Mouse (Mus musculus) hindbrain, embryonic 13.5 days (tissue): ENCODE measurements around the gene Robo2. TPM values are rescaled to one million over a fixed set of nuclear protein-coding genes. Genes with fewer than 3 reads are reported as not detected.

Experiments
- ATAC-seq: fragments of 200-750 bp; cut with Nextera tagmentation; 2 replicates; pipeline ENCODE4 v1.8.0; 2017; ENCODE audit warnings: moderate TSS enrichment; ENCODE audit not compliant: low FRiP score
- H3K27ac ChIP-seq: fragments of 300-500 bp; sonication (generic); 2 replicates; pipeline ENCODE4 v1.5.1; 2015; ENCODE audit warnings: inconsistent platforms, mild to moderate bottlenecking, moderate library complexity
- H3K27me3 ChIP-seq: fragments of 300-500 bp; sonication (generic); 2 replicates; pipeline ENCODE4 v1.6.1; 2015; ENCODE audit warnings: mild to moderate bottlenecking, inconsistent platforms
- H3K36me3 ChIP-seq: fragments of 300-500 bp; sonication (generic); 2 replicates; pipeline ENCODE4 v1.6.1; 2015; ENCODE audit warnings: mild to moderate bottlenecking, inconsistent platforms
- H3K4me1 ChIP-seq: fragments of 300-500 bp; sonication (generic); replicated peaks from 2 replicates; pipeline ENCODE4 v1.6.1; 2015; ENCODE audit warnings: inconsistent platforms
- H3K4me2 ChIP-seq: fragments of 300-500 bp; sonication (generic); 2 replicates; pipeline ENCODE4 v1.6.1; 2015; ENCODE audit warnings: inconsistent platforms, mild to moderate bottlenecking, moderate library complexity
- H3K4me3 ChIP-seq: fragments of 300-500 bp; sonication (generic); 2 replicates; pipeline ENCODE4 v1.5.1; 2015; ENCODE audit warnings: mild to moderate bottlenecking, inconsistent platforms
- H3K9ac ChIP-seq: fragments of 300-500 bp; sonication (generic); 2 replicates; pipeline ENCODE4 v1.6.1; 2015; ENCODE audit warnings: mild to moderate bottlenecking, inconsistent platforms
- H3K9me3 ChIP-seq: fragments of 300-500 bp; sonication (generic); 2 replicates; pipeline ENCODE4 v1.6.1; 2016; ENCODE audit warnings: inconsistent platforms
- WGBS: fragments of 180-500 bp; shearing (Covaris S2); methylation state at CpG from one replicate; pipeline ENCODE4 v1.1.7; 2015; 5-methylcytosine and 5-hydroxymethylcytosine counted together
- microRNA counts: library from miRNA; unstranded; fragments of <30 nt; microRNA quantifications from one replicate; lab custom pipeline; 2016
- microRNA-seq: library from miRNA; unstranded; fragments of <30 nt; microRNA quantifications from one replicate; pipeline ENCODE4, GENCODE M21; 2016
- polyA plus RNA-seq: library from polyadenylated mRNA; unstranded; fragments of >200 nt; fragmentation: Nextera tagmentation; extraction: Ambion mirVana; gene quantifications from 2 replicates; pipeline ENCODE4 v1.2.1, GENCODE M21; 2015

Gene Robo2
- polyA plus RNA-seq, 1 experiment from 2014 or later = 101 TPM

DNA sequence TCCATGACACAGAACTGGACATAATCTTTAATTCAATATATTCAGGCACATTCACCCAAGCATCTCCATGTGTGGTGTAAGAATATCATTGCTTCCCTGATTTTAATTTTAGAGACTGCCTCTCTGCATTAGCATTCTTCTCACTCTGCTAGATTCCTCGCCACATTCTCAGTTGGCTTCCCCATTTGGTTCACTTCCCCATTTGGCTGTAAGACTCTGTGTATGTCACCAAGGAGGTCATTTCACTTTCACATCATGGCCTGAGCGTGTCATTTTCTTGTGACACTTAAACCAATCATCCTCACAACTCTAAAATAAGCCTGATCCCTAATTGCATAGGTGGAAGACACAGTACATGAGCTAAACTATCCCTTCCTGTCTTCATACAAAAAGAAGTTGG, 536.6 kb downstream of the Robo2 start:
- H3K4me2 ChIP-seq = no peak overlapping the region
- H3K9ac ChIP-seq = no peak overlapping the region
- no peaks in the 10 kb centered on the region for H3K4me1 ChIP-seq
- H3K9me3 ChIP-seq = no peaks in the 10 kb centered on the region
- H3K4me3 ChIP-seq = no peak overlapping the region
- H3K27ac ChIP-seq = no peak overlapping the region
- 82% methylated on average over 2 of the region's 2 CpGs for WGBS
- ATAC-seq = no peak
- H3K27me3 ChIP-seq = no peaks in the 10 kb centered on the region
- H3K36me3 ChIP-seq = no peaks in the 10 kb centered on the region

DNA sequence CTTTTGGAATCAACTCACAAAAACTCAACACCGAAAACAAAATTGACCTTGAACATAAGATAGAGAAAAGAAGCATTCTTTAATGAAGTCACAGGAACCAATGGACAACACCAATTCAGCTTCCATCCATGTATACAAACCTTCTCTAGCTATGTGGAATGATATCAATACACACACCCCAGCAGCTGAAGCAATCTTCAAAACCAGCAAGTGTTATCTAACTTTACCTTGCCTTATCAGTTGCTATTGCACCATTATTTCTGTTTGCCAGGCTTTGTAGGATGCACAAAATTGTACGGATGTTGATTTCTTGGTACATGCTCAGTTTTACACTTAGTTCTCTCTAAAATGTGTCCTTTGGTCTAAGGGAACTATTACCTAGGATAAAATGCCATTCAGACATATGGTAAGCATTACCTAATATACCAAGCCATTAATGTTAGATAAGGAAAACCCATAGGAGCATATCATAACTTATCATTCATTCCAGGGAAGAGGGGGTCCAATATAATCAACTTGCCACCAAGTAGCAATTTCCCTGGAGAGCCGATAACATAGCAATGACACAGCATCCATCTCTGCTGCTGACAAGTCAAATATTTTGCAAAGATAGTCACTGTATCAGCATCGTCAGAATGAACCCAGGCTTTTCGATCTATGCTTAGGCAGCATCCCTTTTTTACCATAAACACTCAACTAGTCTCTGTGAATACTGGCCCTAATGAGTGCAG, 537.6 kb downstream of the Robo2 start:
- WGBS = 89% methylated on average over 5 of the region's 5 CpGs
- Histone ChIP-seq H3K4me3 (no peak overlapping the region), H3K9ac (no peak overlapping the region), H3K9me3 (no peaks in the 10 kb centered on the region), H3K4me1 (no peaks in the 10 kb centered on the region), H3K4me2 (no peak overlapping the region), H3K27ac (no peak overlapping the region), H3K27me3 (no peaks in the 10 kb centered on the region), H3K36me3 (no peaks in the 10 kb centered on the region)
- ATAC-seq = no peak

DNA sequence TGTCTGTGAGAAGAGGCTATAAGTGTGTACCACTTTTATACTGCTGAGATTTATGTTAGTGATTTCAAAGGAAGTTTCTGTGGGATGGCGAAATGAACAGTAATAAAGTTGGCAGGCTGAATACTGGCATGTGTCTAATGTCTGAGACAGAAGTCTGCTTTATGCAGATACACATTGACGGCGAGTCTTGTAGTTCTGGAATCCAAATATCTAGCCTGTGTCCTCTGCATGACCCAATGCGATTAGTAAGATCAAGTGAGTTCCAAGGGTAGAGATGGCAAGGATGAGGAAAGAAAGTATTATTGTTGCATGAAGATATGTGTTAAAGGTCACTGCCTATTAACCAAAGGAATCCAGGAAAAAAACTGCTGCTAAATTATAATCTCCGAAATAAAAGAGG, 541.3 kb downstream of the Robo2 start:
- H3K27ac ChIP-seq = no peak overlapping the region
- no peak for ATAC-seq
- no peak overlapping the region for H3K4me3 ChIP-seq
- H3K4me2 ChIP-seq = no peak overlapping the region
- no peaks in the 10 kb centered on the region for H3K27me3 ChIP-seq
- H3K9ac ChIP-seq = no peak overlapping the region
- H3K4me1 ChIP-seq = no peaks in the 10 kb centered on the region
- 85% methylated on average over 5 of the region's 5 CpGs for WGBS
- H3K36me3 ChIP-seq = no peaks in the 10 kb centered on the region
- H3K9me3 ChIP-seq = no peaks in the 10 kb centered on the region

DNA sequence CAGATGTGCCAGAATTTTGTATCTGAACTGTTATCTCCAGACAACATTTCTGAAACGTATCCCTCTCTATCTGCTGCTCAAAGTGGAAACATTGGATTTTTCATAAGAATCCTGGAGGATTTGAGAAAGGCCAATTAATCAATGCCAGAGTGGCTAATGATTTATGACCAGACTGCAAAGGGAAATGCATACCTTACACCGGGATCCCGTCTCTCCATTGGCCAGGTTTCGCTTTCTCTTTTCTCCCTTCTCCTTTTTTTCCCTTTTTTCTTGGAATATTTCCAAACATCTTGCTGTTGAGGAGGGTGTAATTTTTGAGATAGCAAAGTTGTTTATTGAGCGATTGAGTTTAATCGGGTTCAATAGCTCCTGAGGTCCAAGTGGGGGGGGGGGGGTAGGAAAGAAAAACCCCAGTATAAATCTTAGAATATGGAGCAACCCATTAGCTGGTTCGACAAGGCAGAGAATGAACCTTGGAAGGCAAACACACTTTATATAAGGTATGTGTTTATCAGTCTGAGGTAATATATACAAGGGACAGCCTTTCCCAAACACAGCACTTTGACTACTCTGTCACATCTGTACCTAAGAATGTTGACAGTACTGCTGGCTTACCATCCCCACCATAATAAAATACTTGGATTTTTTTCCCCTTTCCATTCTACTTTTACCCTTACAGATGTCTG, 542.0 kb downstream of the Robo2 start:
- peaks cover 4% of the 10 kb centered on the region for H3K4me1 ChIP-seq

DNA sequence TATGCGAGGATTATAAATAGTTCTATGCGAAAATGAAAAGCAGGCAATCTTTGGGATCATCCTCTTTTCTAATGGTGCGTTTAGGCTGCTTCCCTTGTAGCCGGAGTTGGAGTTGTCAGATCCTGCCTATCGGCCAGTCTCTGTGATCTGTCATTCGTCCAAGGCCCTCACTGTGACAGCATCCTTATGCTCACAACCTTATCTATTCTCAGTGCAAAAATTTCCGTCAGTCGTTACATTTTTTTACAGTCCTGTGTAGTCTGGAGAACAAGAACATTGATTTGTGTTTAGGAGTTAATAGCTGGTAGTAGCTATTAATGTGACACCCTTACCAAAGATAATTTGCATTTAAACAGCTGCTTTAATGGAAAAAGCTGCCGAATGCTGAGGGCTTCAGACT, 547.0 kb downstream of the Robo2 start:
- Histone ChIP-seq H3K9me3 (no peaks in the 10 kb centered on the region), H3K27ac (peak overlapping the region; percentile 68; the same call in 1 of the 2 replicates), H3K9ac (no peak overlapping the region), H3K27me3 (no peaks in the 10 kb centered on the region), H3K4me3 (no peak overlapping the region), H3K36me3 (no peaks in the 10 kb centered on the region), H3K4me1 (peaks cover 19% of the 10 kb centered on the region), H3K4me2 (peak overlapping the region; percentile 23; the same call in 1 of the 2 replicates)
- WGBS = 25% methylated on average over 9 of the region's 9 CpGs
- ATAC-seq = 0 out of 2 replicates have a peak, but pooled peaks have one; percentile 43

More for the DNA sequence above, 542.0 kb downstream of the Robo2 start:
- Histone ChIP-seq H3K9ac (no peak overlapping the region), H3K4me2 (no peak overlapping the region), H3K27me3 (no peaks in the 10 kb centered on the region), H3K36me3 (no peaks in the 10 kb centered on the region), H3K27ac (no peak overlapping the region), H3K4me3 (no peak overlapping the region), H3K9me3 (no peaks in the 10 kb centered on the region)
- no peak for ATAC-seq
- 63% methylated on average over 7 of the region's 7 CpGs for WGBS

DNA sequence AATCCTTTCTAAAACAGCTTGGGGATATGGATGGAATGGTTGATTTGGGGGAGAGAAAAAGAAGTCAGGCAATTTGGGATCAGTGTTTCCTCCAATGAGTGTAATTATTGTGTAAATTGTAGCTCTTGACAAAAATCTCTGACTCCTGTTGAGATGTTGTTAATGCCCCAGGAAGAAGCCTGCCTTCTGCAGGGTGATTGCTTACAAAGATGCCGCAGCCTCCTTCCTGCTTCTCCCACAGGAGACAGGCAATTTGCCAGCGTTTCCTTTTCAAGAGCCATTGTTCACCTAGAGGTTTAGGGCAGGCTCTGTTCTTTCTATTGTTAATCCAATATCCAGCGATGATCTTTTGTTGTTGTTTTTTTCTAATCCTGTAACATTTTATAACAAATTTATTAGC, 547.9 kb downstream of the Robo2 start:
- Histone ChIP-seq H3K9ac (no peak overlapping the region), H3K27me3 (no peaks in the 10 kb centered on the region), H3K4me3 (no peak overlapping the region), H3K4me1 (peaks cover 19% of the 10 kb centered on the region), H3K4me2 (0 out of 2 replicates have a peak overlapping the region, but pooled peaks have one; percentile 17), H3K27ac (0 out of 2 replicates have a peak overlapping the region, but pooled peaks have one; percentile 58), H3K36me3 (no peaks in the 10 kb centered on the region), H3K9me3 (no peaks in the 10 kb centered on the region)
- WGBS = 2% methylated on average over 3 of the region's 3 CpGs
- ATAC-seq = peak; percentile 52; the same call in 1 of the 2 replicates

DNA sequence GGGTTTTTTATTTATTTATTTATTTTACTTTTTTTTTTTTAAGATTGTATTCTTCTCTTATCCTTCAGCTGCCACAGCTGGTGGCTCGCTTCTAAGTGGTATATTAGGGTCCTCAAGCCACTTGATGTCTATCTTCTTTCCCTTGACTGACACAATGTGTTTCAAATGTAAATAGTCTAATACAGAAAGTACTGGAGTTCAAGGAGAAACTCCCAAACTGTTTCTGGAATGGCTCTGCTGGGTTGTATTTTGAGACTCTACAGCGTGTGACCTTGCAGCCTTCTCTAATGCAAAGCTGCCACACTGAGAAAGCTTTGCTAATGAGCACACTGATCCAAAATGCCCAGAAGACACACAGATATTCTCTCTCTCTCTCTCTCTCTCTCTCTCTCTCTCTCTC, 552.9 kb downstream of the Robo2 start:
- 70% methylated on average over 2 of the region's 2 CpGs for WGBS
- no peaks in the 10 kb centered on the region for H3K27me3 ChIP-seq
- peaks cover 8% of the 10 kb centered on the region for H3K4me1 ChIP-seq
- no peak overlapping the region for H3K9ac ChIP-seq
- H3K4me2 ChIP-seq = no peak overlapping the region
- no peak overlapping the region; the same call in 1 of the 2 replicates for H3K27ac ChIP-seq
- ATAC-seq = no peak
- no peak overlapping the region for H3K4me3 ChIP-seq
- H3K36me3 ChIP-seq = no peaks in the 10 kb centered on the region
- H3K9me3 ChIP-seq = no peaks in the 10 kb centered on the region

DNA sequence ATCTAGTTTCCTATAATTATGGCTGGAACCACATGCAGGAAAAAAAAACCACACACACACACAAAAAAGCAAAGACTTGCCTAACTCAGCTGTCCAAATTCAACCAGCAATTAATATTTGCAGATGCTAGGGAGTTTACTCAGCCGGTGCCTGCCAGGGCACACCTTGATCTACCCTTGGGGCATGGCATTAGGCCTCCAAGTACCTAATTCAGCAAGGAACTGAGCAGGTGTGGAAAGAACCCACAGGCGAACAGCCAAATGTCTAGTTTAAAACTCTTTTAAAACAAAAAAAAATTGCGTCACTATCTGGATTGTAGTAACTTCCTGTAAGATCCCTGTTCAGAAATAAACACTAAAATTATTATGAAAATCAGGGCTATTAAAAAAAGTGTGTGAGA, 555.8 kb downstream of the Robo2 start:
- no peaks in the 10 kb centered on the region for H3K36me3 ChIP-seq
- no peaks in the 10 kb centered on the region for H3K9me3 ChIP-seq
- ATAC-seq = no peak
- no peak overlapping the region for H3K9ac ChIP-seq
- H3K4me2 ChIP-seq = no peak overlapping the region
- H3K27me3 ChIP-seq = no peaks in the 10 kb centered on the region
- no peak overlapping the region for H3K4me3 ChIP-seq
- no peak overlapping the region for H3K27ac ChIP-seq
- H3K4me1 ChIP-seq = no peaks in the 10 kb centered on the region
- 93% methylated on average over 3 of the region's 3 CpGs for WGBS

MicroRNA genes within 50 kb of the gene (microRNA counts, 519-probe panel; counts per million panel counts)
- microRNA mmu-miR-691 (lab: Ali Mortazavi, UCI) = 2,615 counts per million, percentile 24 among the panel's probes with 10 or more counts

Small RNA genes within 50 kb of the gene (microRNA-seq; reads per million reads assigned to microRNA genes)
- not detected for gene Gm24272
- not detected for gene Mir691
